Mouse (Mus musculus) T-helper 1 cell (primary cell): ENCODE measurements around the gene Dnah9.

Source experiments
- in situ Hi-C: fragments of 300-600 bp; cut with MboI, MseI; formaldehyde crosslinking; loops from one replicate; pipeline ENCODE4 v1.15.1; 2025; ENCODE audit warnings: high pct_unique_total_duplicates

Gene Dnah9

DNA sequence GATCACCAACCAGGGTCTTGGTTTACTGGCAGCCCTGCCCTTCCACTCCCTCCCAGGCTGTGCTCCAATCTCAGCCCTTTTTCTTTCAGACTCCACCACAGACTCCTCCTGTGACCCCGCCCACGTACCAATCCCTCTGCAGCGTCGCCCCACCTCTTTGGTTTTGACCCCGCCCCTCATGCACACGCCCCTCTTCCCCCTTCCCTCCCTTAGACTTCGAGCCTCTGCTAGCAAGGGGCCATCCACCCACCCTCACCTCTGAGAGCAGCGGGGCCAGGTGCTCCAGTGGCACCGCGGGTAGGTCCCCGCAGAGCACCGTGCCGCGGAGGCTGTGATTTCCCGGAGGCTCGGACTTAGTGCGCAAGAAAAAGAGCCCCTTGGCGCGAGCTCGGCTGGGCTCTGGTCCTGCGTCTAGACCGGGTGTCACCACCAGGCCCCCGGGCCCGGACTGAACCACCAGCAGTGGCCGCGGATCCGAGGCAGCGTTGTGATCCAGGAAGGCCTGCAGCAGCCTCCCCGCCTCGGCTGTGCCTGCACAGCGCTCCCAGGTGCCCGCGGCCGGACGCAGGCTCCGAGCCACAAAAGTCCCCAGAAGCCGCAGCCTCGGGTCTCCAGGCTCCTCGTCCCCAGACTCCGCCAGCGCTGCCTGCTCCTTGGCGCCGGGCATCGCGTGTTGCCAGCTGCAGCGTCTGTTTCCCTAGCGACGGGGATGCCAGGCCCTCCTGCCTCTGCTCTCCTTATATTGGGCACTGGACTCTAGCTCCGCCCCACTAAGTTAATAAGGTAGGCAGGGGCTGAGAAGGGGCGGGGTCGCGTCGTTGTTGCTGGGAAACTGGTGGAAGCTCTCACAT, at the start of gene Dnah9:
Gene Dnah9, minus strand, starts transcription at position 751 of the 851 bp plus-strand sequence.
- in situ Hi-C loops = loop anchor here (10.0 kb wide), 1 partner anchor 1253 kb away; no protein-coding TSS in a partner anchor

DNA sequence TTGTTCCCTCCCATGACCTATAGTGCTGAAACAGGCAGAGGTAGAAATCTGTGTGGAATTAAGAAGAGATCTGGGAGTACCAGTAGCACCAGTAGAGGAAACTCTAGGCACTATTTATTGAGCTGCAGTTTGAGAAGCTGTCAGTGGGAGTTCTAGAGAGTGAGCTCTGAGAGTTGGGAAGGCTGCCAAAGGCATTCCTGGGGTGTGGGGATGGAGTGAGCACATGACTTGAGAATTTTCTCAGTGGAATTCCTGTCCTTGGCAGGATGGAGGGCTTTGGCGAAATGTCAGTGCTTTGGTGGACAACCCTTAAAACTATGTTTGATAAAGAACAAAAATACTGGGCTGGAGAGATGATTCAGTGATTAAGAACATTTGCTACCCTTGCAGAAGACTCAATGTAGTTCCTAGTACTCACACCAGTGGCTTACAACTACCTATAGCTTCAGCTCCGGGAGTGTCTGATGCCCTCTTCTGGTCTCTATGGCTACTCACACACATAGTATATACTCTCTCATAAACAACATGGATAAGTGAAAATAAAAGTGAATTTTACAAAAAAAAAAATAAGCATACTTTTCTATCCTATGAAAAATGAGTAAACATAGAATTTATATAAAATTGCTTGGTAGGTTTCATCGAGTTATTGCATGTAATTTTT, 20.4 kb upstream of the Dnah9 start:
- in situ Hi-C loops = no loop called here

GRCm38 (mm10) chr11:66188146-66188545, 19.8 kb upstream of the Dnah9 start:
- in situ Hi-C loops = no loop called here

GRCm38 (mm10) chr11:66177781-66178180, 9.4 kb upstream of the Dnah9 start:
- in situ Hi-C loops = no loop called here

- in situ Hi-C loops = loop anchor here (10.0 kb wide), 1 partner anchor 1249 kb away; no protein-coding TSS in a partner anchor
These were observed 4.3 kb downstream of the Dnah9 start for GRCm38 (mm10) chr11:66164022-66164421.

GRCm38 (mm10) chr11:66140631-66141252, 27.6 kb downstream of the Dnah9 start:
- in situ Hi-C loops = no loop called here

DNA sequence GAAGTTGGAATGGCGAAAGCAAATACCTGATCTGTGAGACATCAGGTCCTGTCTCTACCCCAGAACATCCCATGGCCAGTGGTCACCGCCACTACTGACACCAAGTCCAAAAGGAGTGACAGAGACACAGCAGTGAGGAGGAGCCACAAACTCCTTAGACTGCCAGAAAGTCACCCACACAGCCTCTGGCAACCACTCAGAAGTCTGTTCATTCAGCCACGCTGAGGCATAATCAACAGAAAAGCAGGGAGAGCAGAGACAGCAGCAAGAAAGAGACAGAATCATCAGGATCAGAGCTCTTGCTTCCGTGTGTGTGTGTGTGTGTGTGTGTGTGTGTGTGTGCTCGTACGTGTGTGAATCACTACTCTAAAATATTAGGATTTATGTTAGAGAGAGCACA, 33.5 kb downstream of the Dnah9 start:
- in situ Hi-C loops = no loop called here

- in situ Hi-C loops = no loop called here
These were observed 42.2 kb downstream of the Dnah9 start for GRCm38 (mm10) chr11:66126150-66126549.

DNA sequence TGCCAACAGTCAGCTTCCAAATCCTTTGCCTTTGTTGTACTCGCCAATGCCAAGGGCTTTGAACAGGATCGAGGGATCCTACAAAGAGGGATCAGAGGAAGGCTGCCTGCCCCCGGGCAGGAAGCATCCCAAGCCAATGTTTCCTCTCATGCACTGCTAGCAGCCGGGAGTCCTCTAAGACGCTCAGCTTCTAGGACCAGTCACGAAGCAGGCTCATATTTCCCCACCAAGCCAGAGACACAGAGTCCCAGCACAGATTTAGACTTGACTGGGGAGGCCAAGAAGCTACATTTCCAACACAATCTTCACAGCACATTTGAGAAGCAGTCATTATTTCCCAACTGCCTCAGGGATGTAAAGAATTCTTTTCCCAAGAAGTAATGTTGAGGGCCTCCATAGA, 43.9 kb downstream of the Dnah9 start:
- in situ Hi-C loops = no loop called here

GRCm38 (mm10) chr11:66122017-66122416, 46.3 kb downstream of the Dnah9 start:
- in situ Hi-C loops = no loop called here

DNA sequence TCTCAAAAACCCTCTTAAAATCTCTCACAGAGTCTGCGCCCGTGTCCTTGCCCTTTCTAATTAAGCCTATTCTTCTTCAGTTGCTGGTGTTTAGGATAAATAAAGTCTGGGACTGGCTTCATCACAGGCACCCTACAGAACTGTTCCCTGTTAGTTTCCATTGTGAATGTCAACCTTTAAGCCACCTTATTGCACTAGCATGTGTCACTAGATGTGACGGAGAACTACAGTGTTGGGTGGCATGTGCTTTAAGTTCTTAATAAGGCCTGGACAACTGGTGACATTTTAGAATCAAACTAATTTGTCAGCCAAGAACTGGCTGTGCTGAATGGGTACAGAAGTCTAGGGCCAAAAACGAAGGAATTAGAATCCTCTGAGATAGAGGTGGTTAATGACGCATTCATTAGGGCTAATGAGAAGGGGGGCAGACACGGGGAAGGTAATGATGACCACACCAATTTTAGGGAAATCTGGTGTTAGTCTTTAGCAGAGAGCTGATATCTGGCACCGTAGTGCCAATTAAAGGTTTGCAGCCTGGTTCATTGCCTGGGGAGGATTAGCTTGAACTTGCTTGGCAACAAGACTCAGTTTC, 84.6 kb downstream of the Dnah9 start:
- in situ Hi-C loops = no loop called here

DNA sequence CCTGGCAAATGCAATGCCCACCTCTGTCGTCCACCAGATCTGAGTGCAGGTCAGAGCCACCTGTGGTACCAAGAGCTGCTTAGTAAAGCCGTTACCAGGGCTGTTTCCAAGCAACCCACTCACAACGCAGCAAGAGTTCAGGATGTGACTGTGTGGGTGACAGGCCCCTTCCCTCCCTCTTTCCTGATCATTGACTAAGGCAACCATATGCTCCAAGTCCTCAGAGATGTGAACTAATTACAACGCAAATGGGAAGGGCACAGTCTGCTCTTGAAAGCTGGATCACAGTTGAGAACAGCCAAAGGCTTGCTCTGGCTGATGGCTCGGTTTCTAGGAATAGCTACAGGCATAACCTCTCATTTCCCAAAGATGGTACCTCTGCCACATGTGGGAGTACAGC, 95.4 kb downstream of the Dnah9 start:
- in situ Hi-C loops = no loop called here

GRCm38 (mm10) chr11:66058956-66059355, 109.4 kb downstream of the Dnah9 start:
- in situ Hi-C loops = no loop called here

- in situ Hi-C loops = no loop called here
These were observed 117.1 kb downstream of the Dnah9 start for GRCm38 (mm10) chr11:66051294-66051693.

GRCm38 (mm10) chr11:66049146-66049545, 119.2 kb downstream of the Dnah9 start:
- in situ Hi-C loops = no loop called here

DNA sequence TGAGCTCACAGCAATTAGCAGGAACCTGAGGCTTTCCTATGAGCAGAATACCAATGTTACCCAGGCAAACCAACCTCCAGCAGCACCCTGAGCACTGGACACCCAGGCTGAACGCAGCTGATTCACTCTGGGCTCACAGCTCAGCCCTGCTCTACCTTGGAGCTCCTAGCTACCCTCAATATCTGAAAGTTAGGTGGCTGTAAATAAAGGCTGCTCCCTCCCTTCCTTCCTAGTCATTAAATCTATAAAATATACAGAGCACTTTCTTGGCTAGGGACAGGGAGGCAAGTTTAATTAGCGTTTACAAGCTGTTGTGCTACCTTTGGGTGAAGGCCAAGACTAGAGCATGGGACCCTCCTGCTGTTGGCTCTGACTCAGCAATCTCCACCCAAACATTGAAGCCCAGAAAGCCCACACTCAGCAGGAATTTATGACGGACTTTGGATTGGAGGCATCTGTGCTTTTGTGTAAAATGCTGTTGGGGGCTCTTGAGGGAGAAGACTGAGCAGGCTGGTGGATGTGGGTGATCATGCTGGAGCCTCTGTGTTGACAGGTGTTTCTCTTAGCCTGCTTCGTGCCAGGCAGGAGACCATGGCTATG, 121.7 kb downstream of the Dnah9 start:
- in situ Hi-C loops = no loop called here

- in situ Hi-C loops = no loop called here
These were observed 124.7 kb downstream of the Dnah9 start for GRCm38 (mm10) chr11:66043635-66044034.

DNA sequence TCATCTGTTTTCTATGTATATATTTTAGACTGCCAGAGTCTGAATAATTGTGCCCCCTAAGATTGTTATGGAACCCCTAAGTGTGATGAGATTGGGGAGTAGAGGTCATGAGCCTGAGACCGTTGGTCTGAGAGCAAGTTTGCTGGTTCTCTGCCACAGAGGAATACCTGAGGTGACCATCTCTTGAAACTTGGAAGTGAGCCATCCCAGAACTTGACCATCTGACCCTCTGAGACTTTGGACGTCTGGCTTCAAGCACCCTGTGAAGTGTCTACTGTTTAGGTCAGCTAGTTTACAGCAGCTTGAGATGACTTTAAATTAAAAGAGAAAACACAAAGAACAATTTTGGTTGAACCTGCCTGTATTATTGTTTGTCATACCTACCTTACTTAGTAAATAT, 125.8 kb downstream of the Dnah9 start:
- in situ Hi-C loops = no loop called here

- in situ Hi-C loops = no loop called here
These were observed 142.6 kb downstream of the Dnah9 start for GRCm38 (mm10) chr11:66025728-66026127.

DNA sequence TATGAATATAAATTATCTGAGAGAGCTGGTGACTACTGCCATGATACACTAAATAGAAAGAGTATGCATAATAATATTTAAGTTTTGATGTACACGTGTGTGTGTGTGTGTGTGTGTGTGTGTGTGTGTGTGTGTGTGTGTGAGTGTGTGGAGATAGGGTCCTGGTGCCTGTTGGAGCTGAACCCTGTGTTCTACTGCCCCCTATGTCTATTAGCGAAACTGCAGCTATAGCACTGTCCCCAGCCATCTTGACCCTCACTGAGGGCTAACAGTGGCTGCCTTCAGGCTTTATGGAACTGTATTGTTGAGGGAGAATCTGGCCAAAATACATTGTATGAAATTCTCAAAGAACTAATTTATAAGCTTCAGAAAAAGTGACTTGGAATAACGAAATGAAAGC, 192.5 kb downstream of the Dnah9 start:
- in situ Hi-C loops = no loop called here

- in situ Hi-C loops = no loop called here
These were observed 237.6 kb downstream of the Dnah9 start for GRCm38 (mm10) chr11:65930796-65931195.

DNA sequence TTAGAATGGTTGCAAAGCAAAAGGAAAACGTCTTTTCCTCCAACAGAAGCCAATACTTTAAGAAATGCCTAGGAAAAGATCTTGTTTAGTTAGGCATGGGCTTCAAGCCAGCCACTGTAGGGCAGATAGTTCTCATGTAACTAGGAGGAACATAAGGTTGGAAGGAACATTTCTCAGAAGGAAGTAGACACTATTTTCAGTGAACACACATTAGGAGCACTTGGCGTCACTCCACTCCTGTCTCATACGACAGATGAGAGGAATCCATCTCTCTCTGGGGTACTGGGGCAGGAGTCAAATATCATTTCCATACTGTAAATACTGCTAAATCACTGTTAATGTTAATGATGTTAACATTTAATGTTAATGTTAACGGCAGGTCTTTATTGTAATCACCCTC, 238.0 kb downstream of the Dnah9 start:
- in situ Hi-C loops = no loop called here
